In genomic region chr2:146426321-146426720, GRCm38 (mm10) we compare ENCODE assay signal across 23 mouse cellular contexts.
"Had no signal": no experiment of that assay in that cellular context is flagged by ENCODE, and none has a peak within 500 bp of the region (broad histone marks: within the 10 kb centered on the region; RNA-seq: fewer than 3 reads in every experiment).

No protein-coding gene starts in this region.

- DNase-seq: kidney, adult 11 months; kidney, adult 8-10 months; kidney, postnatal 10 days; kidney, postnatal 36 days; layer of hippocampus, postnatal 36 days; lung, adult 18-20 months; lung, postnatal 10 days; lung, postnatal 4 days; retina, postnatal 1 day; right cerebral cortex, postnatal 25 days; spleen, adult 18-20 months; thymus, adult 2 months; thymus, postnatal 14 days; thymus, postnatal 4 days had no signal

- H3K4me2 ChIP-seq: kidney, embryonic 15.5 days; limb, embryonic 13.5 days; lung, embryonic 15.5 days; midbrain, embryonic 13.5 days; neural tube, embryonic 13.5 days had no signal

- ATAC-seq: midbrain, embryonic 13.5 days; midbrain, embryonic 16.5 days had no signal

- H3K4me3 ChIP-seq: kidney, embryonic 15.5 days; limb, embryonic 10.5 days; limb, embryonic 13.5 days; lung, embryonic 15.5 days; midbrain, embryonic 10.5 days; midbrain, embryonic 13.5 days; myocyte; neural tube, embryonic 13.5 days had no signal

- H3K27me3 ChIP-seq: kidney, embryonic 15.5 days; limb, embryonic 13.5 days; lung, embryonic 15.5 days; midbrain, embryonic 13.5 days; neural tube, embryonic 13.5 days had no signal

- H3K4me1 ChIP-seq: kidney, embryonic 15.5 days; limb, embryonic 10.5 days; limb, embryonic 13.5 days; lung, embryonic 15.5 days; midbrain, embryonic 10.5 days; midbrain, embryonic 13.5 days; neural tube, embryonic 13.5 days had no signal

- H3K9ac ChIP-seq: kidney, embryonic 15.5 days; limb, embryonic 13.5 days; lung, embryonic 15.5 days; midbrain, embryonic 13.5 days; neural tube, embryonic 13.5 days had no signal

- H3K9me3 ChIP-seq: kidney, embryonic 15.5 days; limb, embryonic 10.5 days; limb, embryonic 13.5 days; lung, embryonic 15.5 days; midbrain, embryonic 10.5 days; midbrain, embryonic 13.5 days; neural tube, embryonic 13.5 days had no signal

- H3K27ac ChIP-seq: kidney, embryonic 15.5 days; limb, embryonic 10.5 days; limb, embryonic 13.5 days; lung, embryonic 15.5 days; midbrain, embryonic 10.5 days; midbrain, embryonic 13.5 days; neural tube, embryonic 13.5 days had no signal
